Mouse (Mus musculus): ENCODE data around the gene Bcat1.

DNA sequence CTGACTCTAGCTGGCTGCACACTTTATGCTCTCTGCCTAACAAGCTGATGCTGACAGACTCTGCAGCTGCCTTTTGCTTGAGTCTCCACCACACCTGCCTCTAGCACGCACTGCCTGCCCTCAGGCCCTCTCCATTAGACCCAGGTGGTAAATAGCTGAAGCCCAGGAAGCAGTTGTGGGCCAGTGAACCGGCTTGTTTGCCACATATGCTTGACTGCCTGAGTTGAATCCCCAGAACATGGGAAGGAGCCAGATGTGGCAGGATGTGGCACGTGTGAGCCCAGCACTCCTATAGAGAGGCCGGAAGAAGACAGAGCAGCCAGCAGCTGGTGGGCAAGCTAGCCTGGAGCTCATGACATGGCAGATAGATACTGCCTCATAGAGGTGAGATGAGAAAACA lies 55.4 kb downstream of the Bcat1 start:
- TF ChIP-seq CTCF (IDR thresholded peaks at IDR 0.05; ENCODE audit: borderline replicate concordance, control insufficient read depth, extremely low read depth, insufficient read depth, low read length, poor library complexity) (0 out of 2 replicates have a peak, but pooled peaks have one; percentile 29), POLR2A (IDR thresholded peaks at IDR 0.05; ENCODE audit: control insufficient read depth, extremely low read depth, insufficient read depth, low read length, poor library complexity) (no peak)
